Mouse (Mus musculus) lung, embryonic 14.5 days (tissue): ENCODE results near the gene Tnfsf15. TPM values are rescaled to one million over a fixed set of nuclear protein-coding genes. Genes with fewer than 3 reads are reported as not detected.

Source experiments
- ATAC-seq: fragments of 200-750 bp; cut with Nextera tagmentation; 2 replicates; pipeline ENCODE4 v1.8.0; 2017; ENCODE audit warnings: mild to moderate bottlenecking, moderate TSS enrichment, moderate library complexity; ENCODE audit not compliant: insufficient read depth
- DNase-seq: peaks from one replicate; pipeline ENCODE4 v3.0.0-alpha.2; 2015
- H3K27ac ChIP-seq: fragments of 300-500 bp; sonication (generic); 2 replicates; pipeline ENCODE4 v1.5.1; 2014; ENCODE audit warnings: low read depth, mild to moderate bottlenecking, moderate library complexity
- H3K27me3 ChIP-seq: fragments of 300-500 bp; sonication (generic); 2 replicates; pipeline ENCODE4 v1.6.1; 2014; ENCODE audit warnings: low read length, control low read depth; ENCODE audit not compliant: insufficient read depth
- H3K36me3 ChIP-seq: fragments of 300-500 bp; sonication (generic); 2 replicates; pipeline ENCODE4 v1.6.1; 2014; ENCODE audit warnings: control low read depth; ENCODE audit not compliant: insufficient read depth
- H3K4me1 ChIP-seq: fragments of 300-500 bp; sonication (generic); 2 replicates; pipeline ENCODE4 v1.6.1; 2014; ENCODE audit warnings: antibody characterized with exemption, control low read depth; ENCODE audit not compliant: insufficient read depth
- H3K4me2 ChIP-seq: fragments of 300-500 bp; sonication (generic); 2 replicates; pipeline ENCODE4 v1.6.1; 2014; ENCODE audit warnings: mild to moderate bottlenecking
- H3K4me3 ChIP-seq: fragments of 300-500 bp; sonication (generic); 2 replicates; pipeline ENCODE4 v1.5.1; 2014; ENCODE audit warnings: low read depth, low read length
- H3K9ac ChIP-seq: fragments of 300-500 bp; sonication (generic); 2 replicates; pipeline ENCODE4 v1.6.1; 2014
- H3K9me3 ChIP-seq: fragments of 300-500 bp; sonication (generic); 2 replicates; pipeline ENCODE4 v1.6.1; 2016; ENCODE audit warnings: low read depth, low read length, control low read depth
- CTCF ChIP-seq: IDR thresholded peaks from 2 replicates; pipeline ENCODE4 v1.5.1; 2016; ENCODE audit warnings: antibody characterized with exemption, low read depth
- WGBS: fragments of 180-500 bp; shearing (Covaris S2); extraction: QIAGEN DNeasy Blood & Tissue Kit; methylation state at CpG from one replicate; pipeline ENCODE4 v1.1.7; 2014; 5-methylcytosine and 5-hydroxymethylcytosine counted together
- polyA plus RNA-seq: library from polyadenylated mRNA; unstranded; fragments of >200 nt; fragmentation: Nextera tagmentation; extraction: Ambion mirVana; gene quantifications from 2 replicates; pipeline ENCODE4 v1.2.1, GENCODE M21; 2014

Gene Tnfsf15
- polyA plus RNA-seq: 0.08 and 0.14 TPM in 2 replicates

GRCm38 (mm10) chr4:63744693-63745171 is at the start of gene Tnfsf15:
Gene Tnfsf15, minus strand, starts transcription at chr4:63745113.
- ATAC-seq: peak; percentile 64
- Histone ChIP-seq H3K4me2 (peak within 1 kb of the TSS; percentile 35), H3K4me3 (no peak within 1 kb of the TSS), H3K27me3 (no peaks in the 10 kb centered on the region), H3K27ac (peak within 1 kb of the TSS; percentile 7; the same call in 1 of the 2 replicates), H3K9ac (no peak within 1 kb of the TSS), H3K36me3 (no peaks in the 10 kb centered on the region), H3K9me3 (no peaks in the 10 kb centered on the region), H3K4me1 (peaks cover 8% of the 10 kb centered on the region; the same call in 1 of the 2 replicates)
- peak; percentile 70 for DNase-seq
- no peak for TF ChIP-seq CTCF
- 5% methylated on average over 8 of the region's 8 CpGs for WGBS

DNA sequence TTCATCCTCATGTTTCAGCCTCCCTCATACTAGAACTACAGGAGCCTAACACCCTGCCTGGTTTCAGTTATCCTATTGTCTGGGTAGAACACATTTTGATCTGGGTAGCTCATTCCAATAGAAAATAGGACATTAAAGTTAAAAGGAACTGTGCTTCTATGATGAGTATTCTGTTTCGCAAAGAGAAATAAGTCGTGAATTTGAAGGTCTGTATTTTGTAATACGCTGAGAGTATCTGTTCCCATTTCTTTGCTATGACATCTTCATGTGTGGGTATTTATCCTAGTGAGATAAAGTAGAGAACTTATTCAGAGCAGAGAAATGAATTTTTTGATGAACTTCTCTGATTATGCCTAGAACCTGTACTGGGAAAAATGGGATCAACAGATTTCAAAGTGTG is 47.4 kb upstream of the Tnfsf15 start:
- no peak for ATAC-seq
- H3K4me1 ChIP-seq: no peaks in the 10 kb centered on the region
- H3K27me3 ChIP-seq: no peaks in the 10 kb centered on the region
- 91% methylated on average over 3 of the region's 3 CpGs for WGBS
- H3K4me3 ChIP-seq: no peak overlapping the region
- H3K9ac ChIP-seq: no peak overlapping the region
- H3K9me3 ChIP-seq: no peaks in the 10 kb centered on the region
- no peak for DNase-seq
- no peak for TF ChIP-seq CTCF
- H3K4me2 ChIP-seq: no peak overlapping the region
- H3K36me3 ChIP-seq: no peaks in the 10 kb centered on the region
- H3K27ac ChIP-seq: no peak overlapping the region

- Histone ChIP-seq H3K4me3 (no peak overlapping the region), H3K27ac (no peak overlapping the region), H3K9me3 (no peaks in the 10 kb centered on the region), H3K4me1 (peaks cover 11% of the 10 kb centered on the region; the same call in 1 of the 2 replicates), H3K36me3 (no peaks in the 10 kb centered on the region), H3K4me2 (no peak overlapping the region), H3K27me3 (no peaks in the 10 kb centered on the region), H3K9ac (no peak overlapping the region)
- DNase-seq (peak; percentile 62), ATAC-seq (no peak)
- WGBS: 37% methylated on average over 2 of the region's 2 CpGs
- TF ChIP-seq CTCF: no peak
Measured at GRCm38 (mm10) chr4:63785466-63785865, 40.6 kb upstream of the Tnfsf15 start.

DNA sequence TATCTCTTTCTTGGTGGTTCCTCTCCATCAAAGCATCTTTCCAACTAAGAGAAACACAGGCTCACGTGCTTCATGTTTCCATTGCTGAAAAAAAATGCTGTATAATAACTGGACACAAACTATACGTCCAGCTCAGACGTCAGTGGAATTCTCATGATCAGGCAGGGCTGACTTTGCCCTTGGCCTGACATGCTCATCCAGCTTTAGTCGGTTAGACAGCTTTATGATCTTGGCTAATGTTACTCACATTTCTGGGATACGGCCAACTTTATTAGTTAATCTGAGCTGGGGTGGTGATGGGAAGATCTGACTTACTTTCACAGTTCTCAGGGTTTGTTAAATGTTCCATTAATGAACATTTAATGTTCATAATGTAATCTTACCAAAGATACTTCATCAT is 38.9 kb upstream of the Tnfsf15 start:
- peak; percentile 72 for DNase-seq
- no peak for TF ChIP-seq CTCF
- Histone ChIP-seq H3K4me2 (no peak overlapping the region), H3K4me1 (peaks cover 11% of the 10 kb centered on the region; the same call in 1 of the 2 replicates), H3K27ac (no peak overlapping the region), H3K9me3 (no peaks in the 10 kb centered on the region), H3K4me3 (no peak overlapping the region), H3K36me3 (no peaks in the 10 kb centered on the region), H3K27me3 (no peaks in the 10 kb centered on the region), H3K9ac (no peak overlapping the region)
- WGBS: 41% methylated on average over 5 of the region's 5 CpGs
- no peak for ATAC-seq

GRCm38 (mm10) chr4:63782970-63783613 is 38.2 kb upstream of the Tnfsf15 start:
- H3K27ac ChIP-seq: no peak overlapping the region
- no peaks in the 10 kb centered on the region for H3K27me3 ChIP-seq
- peak; percentile 27; the same call in 1 of the 2 replicates for TF ChIP-seq CTCF
- no peak overlapping the region for H3K4me2 ChIP-seq
- H3K36me3 ChIP-seq: no peaks in the 10 kb centered on the region
- H3K9ac ChIP-seq: no peak overlapping the region
- ATAC-seq (no peak), DNase-seq (peak; percentile 30)
- WGBS: 77% methylated on average over 7 of the region's 7 CpGs
- no peak overlapping the region for H3K4me3 ChIP-seq
- H3K9me3 ChIP-seq: no peaks in the 10 kb centered on the region
- peaks cover 11% of the 10 kb centered on the region; the same call in 1 of the 2 replicates for H3K4me1 ChIP-seq

DNA sequence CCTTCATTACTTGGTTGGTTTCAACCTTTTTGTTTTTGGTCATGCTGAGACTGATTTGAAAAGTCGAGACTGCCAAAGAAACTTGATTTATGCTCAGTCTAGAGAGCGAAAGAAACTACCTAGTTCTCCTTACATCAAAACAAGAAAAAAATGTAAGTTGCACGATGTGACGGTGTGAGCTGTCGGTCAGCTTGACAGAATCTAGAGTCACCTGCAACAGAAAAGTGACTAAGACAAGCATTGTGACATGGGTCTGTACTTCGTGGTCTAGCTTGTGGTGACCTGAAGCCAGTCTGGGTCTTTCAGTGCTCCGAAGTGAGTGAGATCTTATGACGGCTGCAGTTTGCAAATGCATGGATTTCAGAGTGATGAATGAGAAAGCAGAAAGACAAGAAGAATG is 32.3 kb upstream of the Tnfsf15 start:
- Histone ChIP-seq H3K36me3 (no peaks in the 10 kb centered on the region), H3K4me2 (no peak overlapping the region), H3K27me3 (no peaks in the 10 kb centered on the region), H3K9me3 (no peaks in the 10 kb centered on the region), H3K4me3 (no peak overlapping the region), H3K27ac (no peak overlapping the region), H3K9ac (no peak overlapping the region), H3K4me1 (no peaks in the 10 kb centered on the region)
- 70% methylated on average over 8 of the region's 8 CpGs for WGBS
- TF ChIP-seq CTCF: no peak
- ATAC-seq: no peak
- no peak for DNase-seq

DNA sequence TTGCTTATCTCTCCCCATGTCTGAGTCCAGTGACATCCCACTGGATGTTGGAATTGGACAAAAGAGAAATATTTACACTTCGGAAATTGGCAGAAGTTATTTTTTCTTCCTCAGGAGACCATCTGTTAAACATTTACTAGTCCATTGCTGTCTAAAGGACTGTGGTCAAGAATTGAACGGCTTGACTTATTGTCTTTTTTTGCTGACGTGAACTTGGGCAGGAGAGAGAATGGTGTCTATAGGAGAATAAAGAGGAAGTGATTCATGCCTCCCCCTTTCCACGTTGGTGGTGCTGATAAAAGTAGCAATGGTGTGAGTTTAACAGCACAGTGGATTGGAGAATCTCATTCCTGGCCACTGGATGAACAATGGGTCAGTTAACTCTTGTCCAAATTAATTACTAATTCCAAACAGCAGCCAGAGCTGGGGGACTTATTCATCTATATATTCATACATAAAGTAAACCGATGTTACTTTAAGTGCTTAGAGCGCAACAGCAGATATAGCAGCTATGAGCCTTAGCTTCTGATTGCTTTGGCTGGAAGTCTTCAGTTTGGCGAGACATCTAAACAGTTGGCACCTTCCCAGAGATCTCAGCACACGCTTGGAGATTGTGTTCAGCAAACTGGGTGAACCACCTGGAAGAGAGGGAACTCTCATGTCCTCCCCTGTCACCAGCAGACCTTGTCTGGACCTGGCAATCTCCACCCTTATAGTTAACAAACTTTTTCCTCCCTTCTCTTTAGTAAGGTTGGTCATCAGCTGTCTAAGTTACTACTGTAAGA is 28.6 kb upstream of the Tnfsf15 start:
- H3K4me2 ChIP-seq: no peak overlapping the region
- DNase-seq (peak; percentile 14), ATAC-seq (no peak)
- H3K4me1 ChIP-seq: no peaks in the 10 kb centered on the region
- no peak overlapping the region for H3K27ac ChIP-seq
- H3K27me3 ChIP-seq: no peaks in the 10 kb centered on the region
- WGBS: 52% methylated on average over 8 of the region's 8 CpGs
- H3K4me3 ChIP-seq: no peak overlapping the region
- H3K9ac ChIP-seq: no peak overlapping the region
- no peak for TF ChIP-seq CTCF
- H3K36me3 ChIP-seq: no peaks in the 10 kb centered on the region
- H3K9me3 ChIP-seq: no peaks in the 10 kb centered on the region
